Mouse (Mus musculus): Measurements from ENCODE around the gene Ttyh3. TPM values are rescaled to one million over a fixed set of nuclear protein-coding genes. Genes with fewer than 3 reads are reported as not detected.

The Ttyh3 gene
- polyA plus RNA-seq (2015; fragmentation: Nextera tagmentation; extraction: Ambion mirVana) = 41.8 and 46.5 TPM in 2 replicates

DNA sequence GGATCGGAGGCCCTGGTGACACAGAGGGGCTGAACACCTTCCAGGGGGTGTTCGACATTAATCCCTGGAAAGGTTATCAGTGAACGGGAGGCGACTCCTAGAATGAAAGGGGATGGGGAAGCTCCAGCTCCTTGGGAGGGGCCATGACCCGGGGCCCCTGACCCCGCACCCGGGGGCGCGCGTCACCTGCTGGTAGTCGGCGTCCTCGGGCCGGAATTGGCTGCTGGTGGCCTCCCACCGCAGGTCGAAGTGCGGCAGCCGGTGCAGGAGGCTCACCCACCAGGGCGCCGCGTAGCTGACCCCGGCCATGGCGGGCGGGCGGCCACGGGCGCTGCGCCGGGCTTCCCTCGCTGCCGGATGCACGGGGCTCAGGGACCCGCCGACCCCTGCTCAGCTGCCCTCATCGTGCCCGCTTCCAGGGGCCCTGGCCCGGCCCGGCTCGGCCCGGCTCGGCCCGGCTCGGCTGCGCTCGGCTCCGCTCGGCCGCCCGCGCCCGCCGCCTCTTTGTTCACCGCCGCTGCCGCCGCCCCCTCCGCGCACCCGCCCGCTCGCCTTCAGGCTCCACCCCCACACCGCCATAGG lies at the start of gene Ttyh3:
TSS of gene Ttyh3 (minus strand) at position 513 of the 582 bp plus-strand sequence.

DNA sequence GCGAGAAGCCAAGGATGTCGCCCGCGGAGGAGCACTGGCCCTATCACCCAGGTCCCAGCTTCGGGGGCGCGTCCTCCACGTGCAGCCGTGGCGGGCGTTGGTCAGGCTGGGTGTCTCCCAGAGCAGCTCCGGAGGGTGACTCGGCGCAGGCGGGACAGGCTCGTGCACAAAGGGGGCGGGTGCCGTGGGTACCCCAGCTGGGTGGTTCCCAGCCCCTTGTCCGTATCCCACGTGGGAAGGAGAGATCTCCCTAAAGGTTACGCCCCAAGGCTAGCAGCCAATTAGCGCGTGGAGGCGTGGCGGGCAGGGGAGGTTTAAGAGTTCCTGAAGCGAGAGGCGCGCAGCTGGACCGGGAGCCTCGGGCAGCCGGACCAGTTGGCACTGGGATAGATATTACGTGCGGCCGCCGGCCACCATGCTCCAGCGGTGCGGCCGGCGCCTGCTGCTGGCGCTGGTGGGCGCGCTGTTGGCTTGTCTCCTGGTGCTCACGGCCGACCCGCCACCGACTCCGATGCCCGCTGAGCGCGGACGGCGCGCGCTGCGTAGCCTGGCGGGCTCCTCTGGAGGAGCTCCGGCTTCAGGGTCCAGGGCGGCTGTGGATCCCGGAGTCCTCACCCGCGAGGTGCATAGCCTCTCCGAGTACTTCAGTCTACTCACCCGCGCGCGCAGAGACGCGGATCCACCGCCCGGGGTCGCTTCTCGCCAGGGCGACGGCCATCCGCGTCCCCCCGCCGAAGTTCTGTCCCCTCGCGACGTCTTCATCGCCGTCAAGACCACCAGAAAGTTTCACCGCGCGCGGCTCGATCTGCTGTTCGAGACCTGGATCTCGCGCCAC lies 41.6 kb downstream of the Ttyh3 start, which contains the start of gene Lfng:
TSS of gene Lfng (plus strand) at position 320 of the 835 bp plus-strand sequence.

Other genes starting within 250 kb of the Ttyh3 start
- 68.2 and 81.5 TPM in 2 replicates for gene Eif3b, start 229.7 kb downstream of the Ttyh3 start, polyA plus RNA-seq (2015; fragmentation: Nextera tagmentation; extraction: Ambion mirVana)
- gene Gm4869, start 203.4 kb downstream of the Ttyh3 start, polyA plus RNA-seq (2015; fragmentation: Nextera tagmentation; extraction: Ambion mirVana) = 0.08 TPM in 1 of 2 replicates, not detected in the other
- gene Chst12, start 143.5 kb downstream of the Ttyh3 start, polyA plus RNA-seq (2015; fragmentation: Nextera tagmentation; extraction: Ambion mirVana) = 12.0 and 14.4 TPM in 2 replicates
- gene Grifin, start 84.0 kb downstream of the Ttyh3 start, polyA plus RNA-seq (2015; fragmentation: Nextera tagmentation; extraction: Ambion mirVana) = not detected in 2 replicates
- gene Lfng, start 41.7 kb downstream of the Ttyh3 start, polyA plus RNA-seq (2015; fragmentation: Nextera tagmentation; extraction: Ambion mirVana) = 8.7 and 10.1 TPM in 2 replicates
- 14.2 and 18.9 TPM in 2 replicates for gene Iqce, start 53.3 kb upstream of the Ttyh3 start, polyA plus RNA-seq (2015; fragmentation: Nextera tagmentation; extraction: Ambion mirVana)
- 12.2 and 17.4 TPM in 2 replicates for gene Brat1, start 56.0 kb upstream of the Ttyh3 start, polyA plus RNA-seq (2015; fragmentation: Nextera tagmentation; extraction: Ambion mirVana)
- 0.90 and 1.3 TPM in 2 replicates for gene Amz1, start 75.1 kb upstream of the Ttyh3 start, polyA plus RNA-seq (2015; fragmentation: Nextera tagmentation; extraction: Ambion mirVana)
- 47.7 and 68.8 TPM in 2 replicates for gene Gna12, start 181.4 kb upstream of the Ttyh3 start, polyA plus RNA-seq (2015; fragmentation: Nextera tagmentation; extraction: Ambion mirVana)